Mouse (Mus musculus) hindbrain, embryonic 11.5 days (tissue): ENCODE measurements around the gene Nxpe5. TPM values are rescaled to one million over a fixed set of nuclear protein-coding genes. Genes with fewer than 3 reads are reported as not detected.
"Not testable (repeated sequence)": the region's sequence is repeated elsewhere in the genome, so short reads cannot be mapped to it uniquely, and the experiment has no call there.

ENCODE experiments used
- ATAC-seq: fragments of 200-750 bp; cut with Nextera tagmentation; 2 replicates; pipeline ENCODE4 v1.8.0; 2017; ENCODE audit warnings: mild to moderate bottlenecking, moderate TSS enrichment, moderate library complexity; ENCODE audit not compliant: low FRiP score
- DNase-seq: peaks from one replicate; pipeline ENCODE4 v3.0.0-alpha.2; 2015; ENCODE audit warnings: low spot score
- H3K27ac ChIP-seq: fragments of 300-500 bp; sonication (generic); 2 replicates; pipeline ENCODE4 v1.5.1; 2014; ENCODE audit warnings: mild to moderate bottlenecking, low read depth, low read length
- H3K27me3 ChIP-seq: fragments of 300-500 bp; sonication (generic); 2 replicates; pipeline ENCODE4 v1.6.1; 2014; ENCODE audit warnings: mild to moderate bottlenecking, low read length, moderate library complexity, mixed read lengths; ENCODE audit not compliant: control insufficient read depth, insufficient read depth
- H3K36me3 ChIP-seq: fragments of 300-500 bp; sonication (generic); 2 replicates; pipeline ENCODE4 v1.6.1; 2014; ENCODE audit warnings: mild to moderate bottlenecking, low read length, moderate library complexity, mixed read lengths; ENCODE audit not compliant: control insufficient read depth, insufficient read depth
- H3K4me1 ChIP-seq: fragments of 300-500 bp; sonication (generic); replicated peaks from 2 replicates; pipeline ENCODE4 v1.6.1; 2014; ENCODE audit warnings: low read length, mixed read lengths; ENCODE audit not compliant: control insufficient read depth, insufficient read depth
- H3K4me2 ChIP-seq: fragments of 300-500 bp; sonication (generic); replicated peaks from 2 replicates; pipeline ENCODE4 v1.6.1; 2014; ENCODE audit warnings: mild to moderate bottlenecking, low read depth, low read length
- H3K4me3 ChIP-seq: fragments of 300-500 bp; sonication (generic); 2 replicates; pipeline ENCODE4 v1.5.1; 2014; ENCODE audit warnings: low read depth, low read length
- H3K9ac ChIP-seq: fragments of 300-500 bp; sonication (generic); 2 replicates; pipeline ENCODE4 v1.6.1; 2014; ENCODE audit warnings: low read depth, low read length
- H3K9me3 ChIP-seq: fragments of 300-500 bp; sonication (generic); 2 replicates; pipeline ENCODE4 v1.6.1; 2016; ENCODE audit warnings: low read length; ENCODE audit not compliant: control insufficient read depth
- WGBS: fragments of 180-500 bp; shearing (Covaris S2); extraction: QIAGEN DNeasy Blood & Tissue Kit; methylation state at CpG from one replicate; pipeline ENCODE4 v1.1.7; 2014; 5-methylcytosine and 5-hydroxymethylcytosine counted together
- polyA plus RNA-seq: library from polyadenylated mRNA; unstranded; fragments of >200 nt; fragmentation: Nextera tagmentation; extraction: Ambion mirVana; gene quantifications from 2 replicates; pipeline ENCODE4 v1.2.1, GENCODE M21; 2014

Nxpe5 gene
- polyA plus RNA-seq, 1 experiment from 2014 or later, result not detected

GRCm38 (mm10) chr5:138207253-138207652 is 18.4 kb upstream of the Nxpe5 start:
- H3K4me1 ChIP-seq, result no peaks in the 10 kb centered on the region
- 78% methylated on average over 1 of the region's 1 CpGs for WGBS
- H3K4me2 ChIP-seq, result no peak overlapping the region
- no peaks in the 10 kb centered on the region for H3K27me3 ChIP-seq
- no peak overlapping the region for H3K4me3 ChIP-seq
- H3K27ac ChIP-seq, result no peak overlapping the region
- H3K9me3 ChIP-seq, result no peaks in the 10 kb centered on the region
- DNase-seq (no peak), ATAC-seq (no peak)
- no peaks in the 10 kb centered on the region for H3K36me3 ChIP-seq
- no peak overlapping the region for H3K9ac ChIP-seq

- no peak overlapping the region for H3K9ac ChIP-seq
- H3K4me2 ChIP-seq, result no peak overlapping the region
- ATAC-seq, result no peak
- no peaks in the 10 kb centered on the region for H3K9me3 ChIP-seq
- no peaks in the 10 kb centered on the region for H3K27me3 ChIP-seq
- no peak overlapping the region for H3K27ac ChIP-seq
- no peak for DNase-seq
- no peak overlapping the region for H3K4me3 ChIP-seq
- H3K4me1 ChIP-seq, result no peaks in the 10 kb centered on the region
- 84% methylated on average over 4 of the region's 4 CpGs for WGBS
- H3K36me3 ChIP-seq, result no peaks in the 10 kb centered on the region
Measured at GRCm38 (mm10) chr5:138207873-138208272, 17.8 kb upstream of the Nxpe5 start.

GRCm38 (mm10) chr5:138216632-138217031 is 9.1 kb upstream of the Nxpe5 start:
- H3K4me3 ChIP-seq, H3K36me3 ChIP-seq, H3K9ac ChIP-seq, DNase-seq, H3K4me1 ChIP-seq, H3K27ac ChIP-seq, H3K9me3 ChIP-seq, ATAC-seq, H3K27me3 ChIP-seq, H3K4me2 ChIP-seq: not testable (repeated sequence)
- WGBS, result 93% methylated on average over 13 of the region's 13 CpGs

- H3K36me3 ChIP-seq, result no peaks in the 10 kb centered on the region
- no peak overlapping the region for H3K4me3 ChIP-seq
- no peaks in the 10 kb centered on the region for H3K4me1 ChIP-seq
- no peak overlapping the region for H3K27ac ChIP-seq
- ATAC-seq (no peak), DNase-seq (no peak)
- no peaks in the 10 kb centered on the region for H3K9me3 ChIP-seq
- 79% methylated on average over 2 of the region's 2 CpGs for WGBS
- no peak overlapping the region for H3K9ac ChIP-seq
- H3K4me2 ChIP-seq, result no peak overlapping the region
- no peaks in the 10 kb centered on the region for H3K27me3 ChIP-seq
Measured at GRCm38 (mm10) chr5:138219864-138220263, 5.8 kb upstream of the Nxpe5 start.

- no peak overlapping the region for H3K4me3 ChIP-seq
- H3K9ac ChIP-seq, result no peak overlapping the region
- no peak for ATAC-seq
- H3K4me1 ChIP-seq, result no peaks in the 10 kb centered on the region
- no peak overlapping the region for H3K27ac ChIP-seq
- H3K9me3 ChIP-seq, result no peaks in the 10 kb centered on the region
- 24% methylated on average over 4 of the region's 4 CpGs for WGBS
- no peaks in the 10 kb centered on the region for H3K27me3 ChIP-seq
- H3K36me3 ChIP-seq, result no peaks in the 10 kb centered on the region
- peak; percentile 83 for DNase-seq
- H3K4me2 ChIP-seq, result no peak overlapping the region
Measured at GRCm38 (mm10) chr5:138222111-138222510, 3.6 kb upstream of the Nxpe5 start.

- H3K4me1 ChIP-seq, result no peaks in the 10 kb centered on the region
- H3K9ac ChIP-seq, result no peak overlapping the region
- H3K9me3 ChIP-seq, result no peaks in the 10 kb centered on the region
- H3K27ac ChIP-seq, result no peak overlapping the region
- DNase-seq (no peak), ATAC-seq (no peak)
- no peak overlapping the region for H3K4me2 ChIP-seq
- no peaks in the 10 kb centered on the region for H3K36me3 ChIP-seq
- H3K4me3 ChIP-seq, result no peak overlapping the region
- H3K27me3 ChIP-seq, result no peaks in the 10 kb centered on the region
- 75% methylated on average over 3 of the region's 3 CpGs for WGBS
Measured at GRCm38 (mm10) chr5:138223287-138223686, 2.4 kb upstream of the Nxpe5 start.

GRCm38 (mm10) chr5:138226491-138226890 is 793 bp downstream of the Nxpe5 start:
- DNase-seq (no peak), ATAC-seq (no peak)
- Histone ChIP-seq H3K4me1 (no peaks in the 10 kb centered on the region), H3K9ac (no peak overlapping the region), H3K27ac (no peak overlapping the region), H3K27me3 (no peaks in the 10 kb centered on the region), H3K4me3 (no peak overlapping the region), H3K36me3 (no peaks in the 10 kb centered on the region), H3K9me3 (no peaks in the 10 kb centered on the region), H3K4me2 (no peak overlapping the region)
- WGBS, result 77% methylated on average over 4 of the region's 4 CpGs

GRCm38 (mm10) chr5:138227367-138227766 is 1.7 kb downstream of the Nxpe5 start:
- Histone ChIP-seq H3K27ac (no peak overlapping the region), H3K4me3 (no peak overlapping the region), H3K9ac (no peak overlapping the region), H3K4me2 (no peak overlapping the region), H3K4me1 (no peaks in the 10 kb centered on the region), H3K27me3 (no peaks in the 10 kb centered on the region), H3K36me3 (no peaks in the 10 kb centered on the region), H3K9me3 (no peaks in the 10 kb centered on the region)
- no peak for ATAC-seq
- WGBS, result 65% methylated on average over 2 of the region's 2 CpGs
- DNase-seq, result no peak

GRCm38 (mm10) chr5:138228026-138228425 is 2.3 kb downstream of the Nxpe5 start:
- no peak overlapping the region for H3K4me2 ChIP-seq
- no peaks in the 10 kb centered on the region for H3K36me3 ChIP-seq
- no peaks in the 10 kb centered on the region for H3K4me1 ChIP-seq
- H3K4me3 ChIP-seq, result no peak overlapping the region
- DNase-seq (peak; percentile 33), ATAC-seq (no peak)
- H3K9ac ChIP-seq, result no peak overlapping the region
- H3K9me3 ChIP-seq, result no peaks in the 10 kb centered on the region
- H3K27ac ChIP-seq, result no peak overlapping the region
- WGBS, result 57% methylated on average over 3 of the region's 3 CpGs
- H3K27me3 ChIP-seq, result no peaks in the 10 kb centered on the region
